Mouse (Mus musculus) liver, embryonic 16.5 days (tissue): Measurements from ENCODE around the gene Aldh3b1. TPM values are rescaled to one million over a fixed set of nuclear protein-coding genes. Genes with fewer than 3 reads are reported as not detected.

Source experiments
- ATAC-seq: fragments of 200-750 bp; cut with Nextera tagmentation; 2 replicates; pipeline ENCODE4 v1.8.0; 2017; ENCODE audit warnings: low read depth, mild to moderate bottlenecking, moderate number of reproducible peaks, moderate library complexity
- H3K27ac ChIP-seq: fragments of 300-500 bp; sonication (generic); 2 replicates; pipeline ENCODE4 v1.5.1; 2014; ENCODE audit warnings: mild to moderate bottlenecking, low read length
- H3K27me3 ChIP-seq: fragments of 300-500 bp; sonication (generic); 2 replicates; pipeline ENCODE4 v1.6.1; 2014; ENCODE audit warnings: low read depth, low read length, mixed read lengths; ENCODE audit not compliant: control insufficient read depth, insufficient read depth
- H3K36me3 ChIP-seq: fragments of 300-500 bp; sonication (generic); 2 replicates; pipeline ENCODE4 v1.6.1; 2014; ENCODE audit warnings: mild to moderate bottlenecking; ENCODE audit not compliant: control insufficient read depth, insufficient read depth
- H3K4me1 ChIP-seq: fragments of 300-500 bp; sonication (generic); 2 replicates; pipeline ENCODE4 v1.6.1; 2014; ENCODE audit warnings: low read depth, low read length, mixed read lengths; ENCODE audit not compliant: control insufficient read depth
- H3K4me2 ChIP-seq: fragments of 300-500 bp; sonication (generic); 2 replicates; pipeline ENCODE4 v1.6.1; 2014; ENCODE audit warnings: low read depth, low read length, mixed read lengths
- H3K4me3 ChIP-seq: fragments of 300-500 bp; sonication (generic); 2 replicates; pipeline ENCODE4 v1.5.1; 2014; ENCODE audit warnings: low read depth, mild to moderate bottlenecking, low read length
- H3K9ac ChIP-seq: fragments of 300-500 bp; sonication (generic); 2 replicates; pipeline ENCODE4 v1.6.1; 2014; ENCODE audit warnings: low read depth, low read length
- H3K9me3 ChIP-seq: fragments of 300-500 bp; sonication (generic); replicated peaks from 2 replicates; pipeline ENCODE4 v1.6.1; 2016; ENCODE audit warnings: low read length; ENCODE audit not compliant: control insufficient read depth
- WGBS: fragments of 180-500 bp; shearing (Covaris S2); extraction: QIAGEN DNeasy Blood & Tissue Kit; methylation state at CpG from one replicate; pipeline ENCODE4 v1.1.7; 2014; ENCODE audit not compliant: insufficient replicate concordance; 5-methylcytosine and 5-hydroxymethylcytosine counted together
- polyA plus RNA-seq: library from polyadenylated mRNA; unstranded; fragments of >200 nt; fragmentation: Nextera tagmentation; extraction: Ambion mirVana; gene quantifications from 2 replicates; pipeline ENCODE4 v1.2.1, GENCODE M21; 2015

Aldh3b1 gene
- polyA plus RNA-seq, 1 experiment from 2014 or later, result 10.0 TPM

DNA sequence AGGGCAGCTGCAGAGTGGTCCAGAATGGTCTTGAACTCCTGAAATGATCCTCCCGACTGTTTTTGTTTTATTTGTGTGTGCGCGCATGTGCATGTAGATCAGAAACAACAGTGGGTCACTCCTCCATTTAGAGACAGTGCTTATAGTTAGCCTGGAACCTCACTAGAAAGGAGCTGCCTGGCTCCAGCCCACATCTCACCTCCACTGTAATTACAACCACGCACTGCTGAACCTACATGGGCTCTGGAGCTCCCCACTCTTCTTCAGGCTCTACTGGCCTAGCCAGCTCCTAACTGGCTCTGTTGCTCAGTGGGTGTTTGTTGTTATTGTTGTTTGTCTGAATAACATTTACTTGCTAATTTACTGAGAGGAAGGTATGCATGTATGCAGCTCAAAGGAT, 30.0 kb downstream of the Aldh3b1 start:
- 86% methylated on average over 4 of the region's 4 CpGs for WGBS
- no peak overlapping the region for H3K9ac ChIP-seq
- H3K27ac ChIP-seq, result no peak overlapping the region
- peaks cover 22% of the 10 kb centered on the region for H3K36me3 ChIP-seq
- no peak for ATAC-seq
- H3K9me3 ChIP-seq, result no peaks in the 10 kb centered on the region
- no peaks in the 10 kb centered on the region for H3K27me3 ChIP-seq
- no peaks in the 10 kb centered on the region for H3K4me1 ChIP-seq
- H3K4me2 ChIP-seq, result no peak overlapping the region
- H3K4me3 ChIP-seq, result no peak overlapping the region

DNA sequence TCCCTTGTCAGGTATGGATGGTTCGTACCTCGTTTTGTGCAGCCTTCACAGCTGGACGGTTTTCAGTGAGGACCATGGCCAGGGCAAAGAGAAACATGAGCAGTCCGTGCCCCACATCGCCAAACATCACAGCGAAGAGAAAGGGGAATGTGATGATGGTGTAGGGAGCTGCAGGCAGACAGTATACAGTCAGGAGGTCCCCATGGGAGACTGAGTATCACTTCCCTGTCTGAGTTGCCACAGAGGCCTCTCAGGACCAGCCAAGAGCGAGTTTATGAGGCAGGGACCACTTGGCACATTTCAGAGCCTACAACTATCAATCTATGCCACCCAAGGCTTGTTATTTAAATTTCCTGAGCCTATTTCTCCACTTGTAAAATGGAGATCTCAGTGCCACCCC, 30.7 kb downstream of the Aldh3b1 start:
- Histone ChIP-seq H3K4me1 (peaks cover 2% of the 10 kb centered on the region; the same call in 1 of the 2 replicates), H3K4me2 (no peak overlapping the region), H3K27ac (no peak overlapping the region), H3K9ac (no peak overlapping the region), H3K4me3 (no peak overlapping the region), H3K36me3 (peaks cover 27% of the 10 kb centered on the region), H3K9me3 (no peaks in the 10 kb centered on the region), H3K27me3 (no peaks in the 10 kb centered on the region)
- WGBS, result 67% methylated on average over 7 of the region's 7 CpGs
- no peak for ATAC-seq

DNA sequence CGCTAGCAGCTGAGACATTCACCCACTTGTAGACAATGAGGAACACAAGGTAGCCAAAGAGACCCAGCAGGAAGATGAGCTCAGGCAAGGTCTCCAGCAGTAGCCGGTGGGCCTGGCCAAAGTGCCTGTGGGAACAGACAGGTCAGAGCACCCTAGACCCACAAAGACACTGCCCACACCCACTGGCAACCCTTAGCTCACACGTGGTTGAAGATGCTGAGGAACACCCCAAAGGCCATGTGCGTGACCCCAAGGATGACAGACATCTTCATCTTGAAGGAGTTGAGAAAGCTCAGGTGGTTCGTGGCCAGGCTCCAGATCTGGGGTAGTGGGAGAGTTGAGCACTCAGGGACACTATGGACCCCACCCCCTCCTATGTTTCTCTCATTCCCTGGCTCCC, 32.1 kb downstream of the Aldh3b1 start:
- no peak overlapping the region for H3K4me2 ChIP-seq
- no peak overlapping the region for H3K27ac ChIP-seq
- peaks cover 2% of the 10 kb centered on the region; the same call in 1 of the 2 replicates for H3K4me1 ChIP-seq
- no peak overlapping the region for H3K9ac ChIP-seq
- ATAC-seq, result no peak
- H3K4me3 ChIP-seq, result no peak overlapping the region
- 80% methylated on average over 5 of the region's 5 CpGs for WGBS
- peaks cover 30% of the 10 kb centered on the region for H3K36me3 ChIP-seq
- H3K9me3 ChIP-seq, result no peaks in the 10 kb centered on the region
- no peaks in the 10 kb centered on the region for H3K27me3 ChIP-seq

GRCm38 (mm10) chr19:3896208-3896607, 33.4 kb downstream of the Aldh3b1 start:
- H3K36me3 ChIP-seq, result peaks cover 34% of the 10 kb centered on the region
- no peak for ATAC-seq
- no peak overlapping the region for H3K4me3 ChIP-seq
- peaks cover 2% of the 10 kb centered on the region; the same call in 1 of the 2 replicates for H3K4me1 ChIP-seq
- no peak overlapping the region for H3K4me2 ChIP-seq
- H3K9ac ChIP-seq, result no peak overlapping the region
- H3K9me3 ChIP-seq, result no peaks in the 10 kb centered on the region
- H3K27ac ChIP-seq, result no peak overlapping the region
- H3K27me3 ChIP-seq, result no peaks in the 10 kb centered on the region
- WGBS, result 81% methylated on average over 10 of the region's 10 CpGs

DNA sequence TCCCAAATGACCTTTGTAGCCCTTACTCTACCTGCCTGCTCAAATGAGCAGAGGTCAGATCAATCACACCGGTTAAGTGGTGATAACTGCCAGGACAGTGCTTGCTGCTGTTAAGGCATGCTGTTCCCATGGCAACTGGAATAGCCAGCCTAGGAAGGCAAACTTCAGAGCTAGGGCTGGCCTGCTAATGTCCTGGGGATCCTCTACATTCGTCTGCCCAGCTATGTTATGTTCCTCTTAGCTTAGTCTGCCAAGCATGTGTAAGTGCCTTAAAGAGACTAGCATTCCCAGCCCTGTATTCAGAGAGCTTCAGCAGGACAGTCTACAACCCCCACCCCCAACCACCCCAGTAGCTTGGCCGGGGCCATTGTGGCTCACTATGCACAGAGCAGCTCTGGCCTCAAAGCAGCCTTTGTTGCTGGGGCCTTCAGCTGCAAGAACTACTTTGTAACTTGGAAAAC, 34.4 kb downstream of the Aldh3b1 start:
- no peak overlapping the region for H3K4me2 ChIP-seq
- peak; percentile 81 for ATAC-seq
- H3K36me3 ChIP-seq, result peaks cover 34% of the 10 kb centered on the region
- no peak overlapping the region for H3K27ac ChIP-seq
- H3K4me3 ChIP-seq, result no peak overlapping the region
- no peak overlapping the region for H3K9ac ChIP-seq
- no peaks in the 10 kb centered on the region for H3K27me3 ChIP-seq
- no peaks in the 10 kb centered on the region for H3K9me3 ChIP-seq
- H3K4me1 ChIP-seq, result peaks cover 2% of the 10 kb centered on the region; the same call in 1 of the 2 replicates
- WGBS, result 48% methylated on average over 3 of the region's 3 CpGs

DNA sequence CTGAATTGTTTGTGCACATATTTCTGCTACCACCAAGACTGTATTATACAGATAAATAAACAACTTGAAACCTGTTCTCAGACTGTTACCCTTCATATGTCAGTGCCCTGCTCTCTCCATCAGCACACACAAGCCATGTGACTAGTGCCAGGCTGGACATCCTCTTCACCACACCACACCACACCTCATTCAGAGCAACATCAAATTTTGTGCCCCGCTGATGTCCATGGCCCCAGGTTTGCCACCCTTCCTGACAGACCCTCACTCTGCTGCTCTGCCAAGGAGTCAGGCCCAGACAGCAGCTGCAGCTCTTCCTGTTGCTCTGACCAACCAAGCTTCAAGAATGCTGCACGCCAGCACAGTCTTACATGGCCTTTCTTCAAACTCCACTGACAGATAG, 35.3 kb downstream of the Aldh3b1 start:
- H3K36me3 ChIP-seq, result peaks cover 34% of the 10 kb centered on the region
- H3K4me2 ChIP-seq, result no peak overlapping the region
- H3K9me3 ChIP-seq, result no peaks in the 10 kb centered on the region
- H3K27me3 ChIP-seq, result no peaks in the 10 kb centered on the region
- H3K4me3 ChIP-seq, result no peak overlapping the region
- no peak overlapping the region for H3K9ac ChIP-seq
- 79% methylated on average over 2 of the region's 2 CpGs for WGBS
- H3K27ac ChIP-seq, result no peak overlapping the region
- H3K4me1 ChIP-seq, result peaks cover 2% of the 10 kb centered on the region; the same call in 1 of the 2 replicates
- no peak for ATAC-seq

GRCm38 (mm10) chr19:3893545-3894116, 36.0 kb downstream of the Aldh3b1 start:
- 72% methylated on average over 4 of the region's 4 CpGs for WGBS
- no peak overlapping the region for H3K4me2 ChIP-seq
- H3K36me3 ChIP-seq, result peaks cover 37% of the 10 kb centered on the region
- H3K9ac ChIP-seq, result no peak overlapping the region
- no peaks in the 10 kb centered on the region for H3K9me3 ChIP-seq
- no peak for ATAC-seq
- no peak overlapping the region for H3K27ac ChIP-seq
- H3K4me3 ChIP-seq, result no peak overlapping the region
- peaks cover 2% of the 10 kb centered on the region; the same call in 1 of the 2 replicates for H3K4me1 ChIP-seq
- no peaks in the 10 kb centered on the region for H3K27me3 ChIP-seq

DNA sequence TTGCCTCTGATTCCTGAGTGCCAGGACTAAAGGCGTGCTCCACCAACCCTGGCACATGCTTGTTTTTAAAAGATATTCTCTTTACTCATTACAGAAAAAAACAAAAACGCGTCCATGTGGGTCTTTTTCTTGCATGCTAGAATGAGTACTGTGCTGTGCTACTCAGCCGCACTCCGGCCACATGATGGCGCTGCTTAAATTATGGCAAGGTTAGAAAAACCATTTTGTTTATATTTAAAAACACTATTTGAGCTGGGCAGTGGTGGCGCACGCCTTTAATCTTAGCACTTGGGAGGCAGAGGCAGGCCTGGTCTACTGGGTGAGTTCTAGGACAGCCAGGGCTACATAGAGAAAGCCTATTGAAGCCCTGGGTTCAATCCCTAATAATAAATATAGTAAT, 39.4 kb downstream of the Aldh3b1 start:
- no peak overlapping the region for H3K27ac ChIP-seq
- no peak overlapping the region for H3K4me3 ChIP-seq
- H3K27me3 ChIP-seq, result no peaks in the 10 kb centered on the region
- peaks cover 25% of the 10 kb centered on the region for H3K36me3 ChIP-seq
- H3K9ac ChIP-seq, result no peak overlapping the region
- WGBS, result 65% methylated on average over 8 of the region's 8 CpGs
- no peaks in the 10 kb centered on the region for H3K9me3 ChIP-seq
- no peak overlapping the region for H3K4me2 ChIP-seq
- ATAC-seq, result no peak
- H3K4me1 ChIP-seq, result peaks cover 2% of the 10 kb centered on the region; the same call in 1 of the 2 replicates

DNA sequence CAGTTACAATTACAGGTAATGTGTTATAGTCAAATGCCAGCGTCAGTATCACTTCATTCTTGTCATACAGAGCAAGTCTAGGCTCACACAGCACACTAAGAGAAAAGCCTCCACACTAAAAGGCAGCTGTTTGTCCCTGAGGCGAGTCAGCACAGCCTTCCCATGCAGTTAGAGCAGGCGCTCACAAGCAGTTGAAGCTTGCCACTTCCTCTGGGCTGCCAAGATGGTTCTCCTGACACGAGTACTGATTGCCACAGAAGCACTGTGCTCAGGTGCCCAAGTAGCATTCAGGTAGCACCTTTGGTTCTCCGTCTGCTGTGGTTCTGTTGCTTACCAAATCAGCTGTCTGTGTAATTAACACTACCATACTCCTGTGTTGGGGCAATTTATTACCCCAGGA, 40.5 kb downstream of the Aldh3b1 start:
- Histone ChIP-seq H3K9me3 (no peaks in the 10 kb centered on the region), H3K27me3 (no peaks in the 10 kb centered on the region), H3K27ac (no peak overlapping the region), H3K4me2 (no peak overlapping the region), H3K4me3 (no peak overlapping the region), H3K36me3 (peaks cover 21% of the 10 kb centered on the region), H3K4me1 (no peaks in the 10 kb centered on the region; the same call in 1 of the 2 replicates), H3K9ac (no peak overlapping the region)
- 68% methylated on average over 5 of the region's 5 CpGs for WGBS
- ATAC-seq, result no peak
